Mouse (Mus musculus) neural tube, embryonic 11.5 days (tissue): ENCODE measurements around the gene Ostf1. TPM values are rescaled to one million over a fixed set of nuclear protein-coding genes. Genes with fewer than 3 reads are reported as not detected.

Experiments used
- ATAC-seq: fragments of 200-750 bp; cut with Nextera tagmentation; 2 replicates; pipeline ENCODE4 v1.8.0; 2017; ENCODE audit warnings: moderate number of reproducible peaks, mild to moderate bottlenecking, moderate TSS enrichment, moderate library complexity; ENCODE audit not compliant: insufficient read depth, low FRiP score, low TSS enrichment
- DNase-seq: peaks from one replicate; pipeline ENCODE4 v3.0.0-alpha.2; 2015; ENCODE audit warnings: low spot score
- H3K27ac ChIP-seq: fragments of 300-500 bp; sonication (generic); 2 replicates; pipeline ENCODE4 v1.5.1; 2014; ENCODE audit warnings: low read depth, mild to moderate bottlenecking, low read length
- H3K27me3 ChIP-seq: fragments of 300-500 bp; sonication (generic); 2 replicates; pipeline ENCODE4 v1.6.1; 2014; ENCODE audit warnings: mild to moderate bottlenecking, low read length, mixed read lengths; ENCODE audit not compliant: control insufficient read depth, insufficient read depth
- H3K36me3 ChIP-seq: fragments of 300-500 bp; sonication (generic); 2 replicates; pipeline ENCODE4 v1.6.1; 2014; ENCODE audit warnings: mild to moderate bottlenecking, low read length, moderate library complexity, mixed read lengths; ENCODE audit not compliant: control insufficient read depth, insufficient read depth
- H3K4me1 ChIP-seq: fragments of 300-500 bp; sonication (generic); 2 replicates; pipeline ENCODE4 v1.6.1; 2014; ENCODE audit warnings: low read length, mixed read lengths; ENCODE audit not compliant: control insufficient read depth, insufficient read depth
- H3K4me2 ChIP-seq: fragments of 300-500 bp; sonication (generic); 2 replicates; pipeline ENCODE4 v1.6.1; 2014; ENCODE audit warnings: low read depth, mild to moderate bottlenecking, moderate library complexity
- H3K4me3 ChIP-seq: fragments of 300-500 bp; sonication (generic); 2 replicates; pipeline ENCODE4 v1.5.1; 2014; ENCODE audit warnings: low read depth, low read length
- H3K9ac ChIP-seq: fragments of 300-500 bp; sonication (generic); 2 replicates; pipeline ENCODE4 v1.6.1; 2014; ENCODE audit warnings: mild to moderate bottlenecking, low read length
- H3K9me3 ChIP-seq: fragments of 300-500 bp; sonication (generic); 2 replicates; pipeline ENCODE4 v1.6.1; 2016; ENCODE audit warnings: low read length; ENCODE audit not compliant: control insufficient read depth
- WGBS: fragments of 180-500 bp; shearing (Covaris S2); extraction: QIAGEN DNeasy Blood & Tissue Kit; methylation state at CpG from one replicate; pipeline ENCODE4 v1.1.7; 2014; 5-methylcytosine and 5-hydroxymethylcytosine counted together
- polyA plus RNA-seq: library from polyadenylated mRNA; unstranded; fragments of >200 nt; fragmentation: Nextera tagmentation; extraction: Ambion mirVana; gene quantifications from 2 replicates; pipeline ENCODE4 v1.2.1, GENCODE M21; 2014

Gene Ostf1
- polyA plus RNA-seq, 1 experiment from 2014 or later: 50.0 TPM

- 88% methylated on average over 12 of the region's 12 CpGs for WGBS
- H3K36me3 ChIP-seq: no peaks in the 10 kb centered on the region
- no peak overlapping the region for H3K4me3 ChIP-seq
- ATAC-seq (no peak), DNase-seq (no peak)
- H3K9me3 ChIP-seq: no peaks in the 10 kb centered on the region
- no peak overlapping the region for H3K27ac ChIP-seq
- H3K27me3 ChIP-seq: no peaks in the 10 kb centered on the region
- H3K9ac ChIP-seq: no peak overlapping the region
- H3K4me2 ChIP-seq: no peak overlapping the region
- no peaks in the 10 kb centered on the region for H3K4me1 ChIP-seq
Measured at GRCm38 (mm10) chr19:18567936-18568827, 63.4 kb downstream of the Ostf1 start.

- no peaks in the 10 kb centered on the region for H3K27me3 ChIP-seq
- H3K9me3 ChIP-seq: no peaks in the 10 kb centered on the region
- H3K36me3 ChIP-seq: no peaks in the 10 kb centered on the region
- no peaks in the 10 kb centered on the region for H3K4me1 ChIP-seq
- H3K9ac ChIP-seq: no peak overlapping the region
- no peak overlapping the region for H3K27ac ChIP-seq
- H3K4me2 ChIP-seq: no peak overlapping the region
- H3K4me3 ChIP-seq: no peak overlapping the region
- ATAC-seq: no peak
- no peak for DNase-seq
- WGBS: 91% methylated on average over 11 of the region's 11 CpGs
Measured at GRCm38 (mm10) chr19:18567501-18567900, 64.1 kb downstream of the Ostf1 start.

GRCm38 (mm10) chr19:18557708-18558107 is 73.9 kb downstream of the Ostf1 start:
- no peaks in the 10 kb centered on the region for H3K9me3 ChIP-seq
- 83% methylated on average over 1 of the region's 1 CpGs for WGBS
- DNase-seq (no peak), ATAC-seq (no peak)
- no peaks in the 10 kb centered on the region for H3K36me3 ChIP-seq
- no peak overlapping the region for H3K27ac ChIP-seq
- no peak overlapping the region for H3K9ac ChIP-seq
- H3K4me1 ChIP-seq: no peaks in the 10 kb centered on the region
- H3K4me3 ChIP-seq: no peak overlapping the region
- no peak overlapping the region for H3K4me2 ChIP-seq
- no peaks in the 10 kb centered on the region for H3K27me3 ChIP-seq

- H3K4me2 ChIP-seq: no peak overlapping the region
- no peak overlapping the region for H3K4me3 ChIP-seq
- H3K9ac ChIP-seq: no peak overlapping the region
- DNase-seq (no peak), ATAC-seq (no peak)
- no peaks in the 10 kb centered on the region for H3K9me3 ChIP-seq
- no peaks in the 10 kb centered on the region for H3K4me1 ChIP-seq
- no peaks in the 10 kb centered on the region for H3K36me3 ChIP-seq
- WGBS: 78% methylated on average over 2 of the region's 2 CpGs
- H3K27me3 ChIP-seq: no peaks in the 10 kb centered on the region
- H3K27ac ChIP-seq: no peak overlapping the region
Measured at GRCm38 (mm10) chr19:18555645-18556044, 76.0 kb downstream of the Ostf1 start.

- H3K9me3 ChIP-seq: no peaks in the 10 kb centered on the region
- H3K27ac ChIP-seq: no peak overlapping the region
- H3K4me3 ChIP-seq: no peak overlapping the region
- no peaks in the 10 kb centered on the region for H3K4me1 ChIP-seq
- ATAC-seq: peak; percentile 58; the same call in 1 of the 2 replicates
- H3K4me2 ChIP-seq: no peak overlapping the region
- no peak overlapping the region for H3K9ac ChIP-seq
- H3K27me3 ChIP-seq: no peaks in the 10 kb centered on the region
- peak; percentile 55 for DNase-seq
- WGBS: 17% methylated on average over 4 of the region's 4 CpGs
- H3K36me3 ChIP-seq: no peaks in the 10 kb centered on the region
Measured at GRCm38 (mm10) chr19:18548668-18549067, 83.0 kb downstream of the Ostf1 start.

Other genes starting within 250 kb of the Ostf1 start
- 7.4 and 8.1 TPM in 2 replicates for gene Nmrk1, start 127 bp upstream of the Ostf1 start, polyA plus RNA-seq
- gene Carnmt1, start 38.9 kb upstream of the Ostf1 start, polyA plus RNA-seq: 24.2 and 27.1 TPM in 2 replicates
- gene D030056L22Rik, start 81.4 kb upstream of the Ostf1 start, polyA plus RNA-seq: 77.6 and 81.0 TPM in 2 replicates
- 0.19 and 0.37 TPM in 2 replicates for gene Trpm6, start 118.2 kb upstream of the Ostf1 start, polyA plus RNA-seq